Mouse (Mus musculus) spleen, adult 12 weeks (tissue): ENCODE data around the gene Hs3st3b1.

ENCODE experiments used
- DNase-seq: peaks from one replicate; pipeline ENCODE4 v3.0.0; 2022; ENCODE audit warnings: low spot score

Gene Hs3st3b1

GRCm38 (mm10) chr11:63922091-63922621 lies at the start of gene Hs3st3b1:
Gene Hs3st3b1 (minus strand): TSS chr11:63922290.
- DNase-seq: peak; percentile 77

GRCm38 (mm10) chr11:63971462-63971861 lies 49.4 kb upstream of the Hs3st3b1 start:
- DNase-seq: no peak

DNA sequence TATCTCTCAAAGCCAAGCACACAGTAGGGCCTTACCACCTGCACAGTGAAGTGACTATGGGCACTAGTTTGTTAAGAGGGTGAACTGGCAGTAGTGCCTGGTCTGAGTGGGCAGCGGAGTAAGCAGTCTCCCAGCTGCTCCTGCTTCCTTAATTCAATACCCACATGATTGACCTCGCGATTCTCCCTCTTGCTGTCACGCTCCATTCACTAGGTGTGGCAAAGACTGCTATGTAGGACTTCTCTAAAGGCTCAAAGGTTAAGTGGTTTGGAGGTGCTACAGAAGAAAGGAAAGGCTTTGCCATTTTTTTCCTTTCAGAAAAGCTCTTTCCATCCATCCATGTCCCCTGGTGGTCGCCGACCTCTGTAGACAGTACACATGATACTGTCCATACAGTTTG lies 48.7 kb upstream of the Hs3st3b1 start:
- no peak for DNase-seq

DNA sequence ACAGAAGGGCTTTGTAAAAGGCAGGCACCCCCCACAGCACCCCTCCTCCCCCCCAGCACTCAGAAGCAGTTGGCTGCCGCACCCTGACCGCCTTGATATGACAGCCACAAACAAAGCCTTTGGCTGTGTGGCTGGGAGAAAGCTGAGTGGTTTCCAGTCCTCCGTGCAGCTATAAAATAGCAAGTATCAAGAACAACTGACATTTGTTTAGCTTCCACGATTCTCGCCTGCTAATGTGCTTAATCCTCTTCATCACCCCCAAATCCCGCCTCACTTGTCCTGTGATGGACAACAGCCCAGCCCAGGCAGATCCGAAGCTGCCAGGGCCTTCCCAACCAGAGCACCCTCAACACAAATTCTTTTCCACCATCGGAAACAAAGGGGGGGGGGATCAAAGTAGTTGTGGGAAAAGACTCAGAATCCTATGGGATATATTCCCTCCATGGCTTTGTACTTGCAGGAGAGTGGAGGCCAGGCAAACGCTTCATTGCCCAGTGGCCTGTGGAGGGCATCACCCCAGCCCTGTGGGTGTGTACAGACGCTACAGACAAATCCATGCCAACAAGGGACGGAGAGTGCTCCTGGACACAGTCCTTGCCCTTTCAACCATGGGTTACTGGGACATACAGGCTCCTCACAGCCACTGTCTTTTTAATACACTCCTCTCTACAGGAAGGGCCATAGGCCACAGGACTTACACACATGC lies 47.3 kb upstream of the Hs3st3b1 start:
- no peak for DNase-seq

GRCm38 (mm10) chr11:63968388-63969035 lies 46.4 kb upstream of the Hs3st3b1 start:
- DNase-seq: no peak

DNA sequence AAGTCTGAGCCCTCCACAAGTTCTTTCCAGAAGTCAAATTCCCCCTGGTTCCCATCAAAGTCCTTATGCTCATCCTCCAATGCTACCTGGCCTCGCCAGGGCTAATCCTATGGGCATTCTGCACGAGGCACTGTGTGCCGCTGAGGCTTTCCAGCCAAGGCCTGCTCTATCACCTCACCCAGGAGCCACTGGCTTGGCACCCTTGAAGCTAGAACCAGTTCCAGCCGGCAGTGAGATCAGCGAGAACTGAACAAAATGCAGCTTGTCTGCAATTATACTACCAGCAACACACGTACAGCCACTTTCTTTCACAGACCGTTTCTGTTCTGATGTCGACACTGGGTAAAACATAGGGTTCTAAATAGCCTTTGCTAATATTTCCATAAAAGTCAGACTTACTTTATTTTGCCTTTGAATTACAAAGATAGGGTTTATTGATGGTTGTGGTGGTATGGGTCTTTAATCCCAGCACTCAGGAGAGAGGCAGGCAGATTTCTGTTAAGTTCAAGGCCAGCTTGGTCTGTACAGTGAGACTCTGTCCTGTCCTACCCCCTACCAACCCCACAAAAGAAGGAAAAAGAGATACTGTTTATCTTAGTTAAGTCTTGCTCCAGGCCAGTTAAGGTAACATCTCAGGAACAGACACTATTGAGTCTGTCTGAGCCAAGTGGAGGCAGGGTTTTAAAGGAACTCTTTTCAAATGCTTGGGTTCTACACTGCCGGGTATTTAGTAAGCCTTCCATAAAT lies 45.7 kb upstream of the Hs3st3b1 start:
- DNase-seq: no peak

GRCm38 (mm10) chr11:63965437-63965836 lies 43.3 kb upstream of the Hs3st3b1 start:
- DNase-seq: no peak

- no peak for DNase-seq
These were observed 35.1 kb upstream of the Hs3st3b1 start for GRCm38 (mm10) chr11:63957207-63957606.

- no peak for DNase-seq
These were observed 34.7 kb upstream of the Hs3st3b1 start for GRCm38 (mm10) chr11:63956748-63957147.

DNA sequence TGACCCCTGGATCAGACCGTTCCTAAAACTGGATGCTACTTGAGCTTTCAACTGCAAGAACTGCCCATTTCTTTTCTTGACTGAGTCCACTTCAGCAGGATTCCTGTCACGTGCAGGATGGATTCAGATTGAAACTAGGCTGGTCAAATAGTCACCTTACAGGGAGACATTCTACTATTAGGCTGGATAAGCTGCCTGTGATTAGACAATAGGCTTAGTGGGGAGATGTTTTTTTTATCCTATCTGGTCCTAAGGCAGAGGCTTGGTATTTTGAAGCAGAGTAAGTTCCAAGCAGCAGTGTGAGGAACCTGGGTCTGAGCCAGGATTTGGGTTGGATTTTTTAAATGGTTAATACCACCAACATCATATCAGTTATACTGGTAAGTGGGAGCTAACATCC lies 31.8 kb upstream of the Hs3st3b1 start:
- no peak for DNase-seq

DNA sequence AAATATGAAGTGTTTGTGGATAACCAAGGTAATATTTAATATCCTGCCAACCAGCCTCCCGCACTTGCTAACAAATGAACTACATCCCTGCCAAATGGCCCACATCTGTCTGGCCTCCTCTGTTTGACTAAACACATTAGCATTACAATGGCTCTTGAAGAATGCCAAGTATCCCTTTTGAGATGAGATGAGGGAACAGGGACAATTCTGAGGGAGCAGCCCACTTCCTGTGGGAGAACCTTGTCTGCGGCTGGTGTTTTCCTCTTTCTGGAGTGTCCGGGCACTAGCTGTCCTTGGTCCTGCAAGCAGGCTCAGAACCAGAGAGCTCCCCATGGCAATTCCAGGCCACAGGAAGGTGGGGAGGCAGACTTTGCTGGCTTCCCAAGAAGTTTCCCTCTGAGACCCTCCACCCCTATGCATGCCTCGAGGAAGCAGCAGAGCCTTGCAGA lies 30.7 kb upstream of the Hs3st3b1 start:
- no peak for DNase-seq

GRCm38 (mm10) chr11:63951831-63952631 lies 29.9 kb upstream of the Hs3st3b1 start:
- DNase-seq: no peak

- no peak for DNase-seq
These were observed 26.3 kb upstream of the Hs3st3b1 start for GRCm38 (mm10) chr11:63948371-63948770.

DNA sequence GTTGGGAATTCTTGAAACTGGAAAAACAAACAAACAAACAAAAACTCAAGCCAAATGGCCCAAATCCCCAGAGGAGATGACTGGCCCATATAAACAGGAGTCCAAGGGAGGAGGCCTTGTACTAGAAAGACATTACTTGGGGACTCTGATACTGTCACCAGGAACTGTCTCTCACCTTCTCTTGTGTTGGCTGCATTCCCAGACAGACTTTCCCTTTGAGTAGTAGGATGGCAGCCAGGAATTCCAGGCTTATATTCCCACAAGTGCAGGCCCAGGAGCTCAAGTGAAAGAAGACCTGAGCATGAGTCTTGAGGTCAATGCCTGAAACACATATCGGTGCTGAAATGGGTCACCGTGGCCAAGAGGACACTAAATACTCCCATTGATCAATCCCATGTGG lies 24.9 kb upstream of the Hs3st3b1 start:
- DNase-seq: no peak

DNA sequence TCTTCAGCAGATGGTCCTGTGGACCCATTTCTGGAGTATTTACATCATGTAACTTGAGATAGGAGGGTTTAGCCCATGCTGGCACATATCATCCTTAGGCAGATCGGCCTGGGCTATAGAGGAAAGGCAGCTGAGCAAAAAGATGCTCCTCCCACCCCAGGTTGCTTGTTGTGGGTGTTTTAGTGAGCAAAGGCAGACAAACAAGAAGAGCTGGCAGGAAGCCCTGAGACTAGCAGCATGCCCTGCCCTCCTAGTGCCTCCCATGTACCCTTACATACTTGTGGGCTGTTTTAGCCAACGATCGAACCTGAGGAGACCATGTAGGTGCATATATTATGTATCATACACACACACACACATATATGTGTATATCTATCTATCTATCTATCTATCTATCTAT lies 21.9 kb upstream of the Hs3st3b1 start:
- DNase-seq: no peak

- no peak for DNase-seq
These were observed 21.3 kb upstream of the Hs3st3b1 start for GRCm38 (mm10) chr11:63943268-63943890.

DNA sequence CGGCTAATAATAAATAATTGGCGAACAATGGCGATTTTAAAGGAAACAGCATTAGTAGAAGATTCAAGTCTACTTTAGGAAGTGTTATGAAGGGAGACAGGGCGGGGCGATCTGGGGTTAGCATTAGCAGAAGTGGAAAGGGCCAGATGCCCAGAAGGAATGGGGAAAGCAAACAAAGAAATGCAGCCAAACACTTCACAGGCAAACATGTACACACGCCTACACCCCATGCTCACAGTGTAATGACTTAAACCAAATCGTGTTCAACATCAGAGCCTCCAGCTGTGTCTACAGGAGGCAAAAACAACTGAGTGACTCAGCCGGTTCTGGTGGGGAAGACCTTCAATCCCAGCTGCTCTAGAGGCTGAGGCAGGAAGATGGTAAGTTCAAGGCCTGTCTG lies 20.1 kb upstream of the Hs3st3b1 start:
- no peak for DNase-seq

- no peak for DNase-seq
These were observed 14.6 kb upstream of the Hs3st3b1 start for GRCm38 (mm10) chr11:63936641-63937040.

GRCm38 (mm10) chr11:63926901-63927300 lies 4.8 kb upstream of the Hs3st3b1 start:
- DNase-seq: no peak

DNA sequence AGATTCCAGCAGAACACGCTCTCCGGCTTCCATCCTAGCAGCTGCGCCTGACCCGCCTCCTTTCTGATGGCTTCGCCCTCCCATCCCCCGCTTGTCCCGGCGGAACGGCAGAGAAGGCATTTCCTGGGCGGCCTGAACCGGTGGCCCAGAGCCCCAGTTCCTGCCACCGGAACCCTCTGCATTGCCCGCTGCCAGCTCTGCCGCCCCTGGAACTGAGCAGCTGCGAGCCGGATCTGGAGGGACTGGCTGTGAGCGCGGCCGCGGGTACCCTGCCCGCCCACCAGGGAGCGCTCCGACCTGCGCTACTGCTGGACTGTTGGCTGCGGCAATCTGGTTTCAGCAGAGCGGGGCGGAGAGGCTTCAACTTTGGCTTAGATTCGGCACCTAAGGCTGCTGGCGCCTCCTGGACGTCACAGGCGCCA lies 3.1 kb upstream of the Hs3st3b1 start:
- peak; percentile 59 for DNase-seq

GRCm38 (mm10) chr11:63924286-63924930 lies 2.3 kb upstream of the Hs3st3b1 start:
- DNase-seq: no peak
